Mouse (Mus musculus) neural tube, embryonic 15.5 days (tissue): ENCODE results near the gene 2810459M11Rik. TPM values are rescaled to one million over a fixed set of nuclear protein-coding genes. Genes with fewer than 3 reads are reported as not detected.

ENCODE experiments used
- ATAC-seq: fragments of 200-750 bp; cut with Nextera tagmentation; 2 replicates; pipeline ENCODE4 v1.8.0; 2017; ENCODE audit warnings: mild to moderate bottlenecking, moderate TSS enrichment, moderate library complexity; ENCODE audit not compliant: low FRiP score
- H3K27ac ChIP-seq: fragments of 300-500 bp; sonication (generic); replicated peaks from 2 replicates; pipeline ENCODE4 v1.5.1; 2015; ENCODE audit warnings: mild to moderate bottlenecking, inconsistent platforms
- H3K27me3 ChIP-seq: fragments of 300-500 bp; sonication (generic); replicated peaks from 2 replicates; pipeline ENCODE4 v1.6.1; 2015; ENCODE audit warnings: inconsistent platforms
- H3K36me3 ChIP-seq: fragments of 300-500 bp; sonication (generic); 2 replicates; pipeline ENCODE4 v1.6.1; 2015; ENCODE audit warnings: inconsistent platforms
- H3K4me1 ChIP-seq: fragments of 300-500 bp; sonication (generic); 2 replicates; pipeline ENCODE4 v1.6.1; 2015; ENCODE audit warnings: inconsistent platforms
- H3K4me2 ChIP-seq: fragments of 300-500 bp; sonication (generic); 2 replicates; pipeline ENCODE4 v1.6.1; 2015; ENCODE audit warnings: inconsistent platforms, mild to moderate bottlenecking, moderate library complexity
- H3K4me3 ChIP-seq: fragments of 300-500 bp; sonication (generic); replicated peaks from 2 replicates; pipeline ENCODE4 v1.5.1; 2015; ENCODE audit warnings: mild to moderate bottlenecking, inconsistent platforms
- H3K9ac ChIP-seq: fragments of 300-500 bp; sonication (generic); replicated peaks from 2 replicates; pipeline ENCODE4 v1.6.1; 2015; ENCODE audit warnings: mild to moderate bottlenecking, inconsistent platforms
- H3K9me3 ChIP-seq: fragments of 300-500 bp; sonication (generic); replicated peaks from 2 replicates; pipeline ENCODE4 v1.6.1; 2016; ENCODE audit warnings: inconsistent platforms
- WGBS: fragments of 180-500 bp; shearing (Covaris S2); methylation state at CpG from one replicate; pipeline ENCODE4 v1.1.7; 2015; ENCODE audit warnings: mixed read lengths; 5-methylcytosine and 5-hydroxymethylcytosine counted together
- polyA plus RNA-seq: library from polyadenylated mRNA; unstranded; fragments of >200 nt; fragmentation: Nextera tagmentation; extraction: Ambion mirVana; gene quantifications from 2 replicates; pipeline ENCODE4 v1.2.1, GENCODE M21; 2015

2810459M11Rik gene
- polyA plus RNA-seq, 1 experiment from 2014 or later, result 7.2 TPM

DNA sequence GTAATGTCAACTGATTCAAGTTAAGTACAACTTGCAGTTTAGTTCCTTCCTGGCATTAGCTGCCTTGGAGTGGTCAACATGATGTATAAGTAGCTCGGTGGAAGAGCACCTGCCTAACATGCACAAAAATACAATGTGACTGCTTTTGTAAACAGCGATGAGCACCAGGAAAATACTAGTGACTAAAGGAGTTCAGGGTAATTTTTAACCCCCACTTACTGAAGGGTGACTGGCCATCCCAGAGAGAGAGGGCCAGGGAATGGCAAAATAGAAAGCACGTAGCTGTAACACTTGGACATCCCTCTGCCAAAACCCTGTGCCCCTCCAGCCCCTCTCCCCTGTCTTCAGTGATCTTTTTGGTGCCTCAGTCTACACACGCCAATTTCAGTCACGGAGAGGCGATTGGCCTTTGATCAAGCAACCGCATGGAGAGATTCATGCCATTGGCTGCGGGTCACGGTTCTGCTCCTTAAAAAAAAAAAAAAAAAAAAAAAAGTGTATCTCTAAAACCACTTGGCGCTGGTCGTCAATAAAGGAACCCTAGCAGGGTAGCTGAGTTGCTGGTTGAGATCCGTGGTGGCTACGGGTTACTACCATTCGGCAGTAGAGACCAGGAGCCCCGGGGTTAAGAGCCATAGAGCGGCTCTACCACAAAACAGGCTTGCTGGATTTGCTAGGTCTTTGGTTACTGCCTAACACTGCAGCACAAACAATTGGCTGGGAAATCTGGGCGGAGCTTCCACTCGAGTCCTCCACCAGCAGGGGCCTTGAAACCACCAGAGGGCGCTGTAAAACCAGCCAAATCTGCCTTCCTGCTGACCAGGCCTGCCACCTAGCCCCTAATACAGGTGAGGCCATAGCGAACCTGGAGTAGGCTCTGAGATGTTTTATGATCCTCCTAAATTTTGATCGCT, 13.4 kb downstream of the 2810459M11Rik start:
- Histone ChIP-seq H3K9ac (peak overlapping the region; percentile 45; the same call in 1 of the 2 replicates), H3K36me3 (no peaks in the 10 kb centered on the region), H3K27me3 (no peaks in the 10 kb centered on the region), H3K27ac (peak overlapping the region; percentile 77), H3K4me3 (peak overlapping the region; percentile 38), H3K4me1 (peaks cover 9% of the 10 kb centered on the region), H3K4me2 (peak overlapping the region; percentile 62), H3K9me3 (no peaks in the 10 kb centered on the region)
- 10% methylated on average over 21 of the region's 21 CpGs for WGBS
- peak; percentile 85 for ATAC-seq

DNA sequence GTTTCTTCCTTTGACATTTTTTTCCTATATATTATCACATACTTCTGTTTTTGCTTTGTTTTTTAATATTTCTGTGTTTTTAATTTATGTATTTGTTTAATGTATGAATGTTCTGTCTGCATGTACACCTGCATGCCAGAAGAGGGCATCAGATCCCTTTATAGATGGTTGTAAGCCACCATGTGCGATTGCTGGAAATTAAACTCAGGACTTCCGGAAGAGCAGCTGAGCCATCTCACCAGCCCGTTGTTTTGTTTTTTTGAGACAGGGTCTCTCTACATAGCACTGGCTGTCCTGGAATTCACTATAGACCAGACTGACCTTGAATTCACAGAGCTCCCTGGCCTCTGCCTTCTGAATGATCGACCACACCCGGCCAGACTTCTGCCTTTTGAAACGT, 16.9 kb downstream of the 2810459M11Rik start:
- H3K9me3 ChIP-seq, result 0 out of 2 replicates have a peak, but pooled peaks cover 2% of the 10 kb centered on the region
- no peak overlapping the region for H3K9ac ChIP-seq
- WGBS, result 87% methylated on average over 6 of the region's 6 CpGs
- no peak overlapping the region for H3K4me3 ChIP-seq
- ATAC-seq, result no peak
- no peaks in the 10 kb centered on the region for H3K27me3 ChIP-seq
- peaks cover 23% of the 10 kb centered on the region for H3K4me1 ChIP-seq
- no peak overlapping the region for H3K27ac ChIP-seq
- no peaks in the 10 kb centered on the region for H3K36me3 ChIP-seq
- no peak overlapping the region for H3K4me2 ChIP-seq

GRCm38 (mm10) chr1:86064271-86064991, 18.8 kb downstream of the 2810459M11Rik start, which contains the start of gene Psmd1:
TSS of gene Psmd1 (plus strand) at chr1:86064387.
- peak; percentile 93 for ATAC-seq
- H3K27me3 ChIP-seq, result no peaks in the 10 kb centered on the region
- WGBS, result under 1% methylated on average over 47 of the region's 47 CpGs
- H3K4me3 ChIP-seq, result peak within 1 kb of the TSS; percentile 84
- H3K9me3 ChIP-seq, result 0 out of 2 replicates have a peak, but pooled peaks cover 2% of the 10 kb centered on the region
- H3K27ac ChIP-seq, result peak within 1 kb of the TSS; percentile 82
- H3K4me2 ChIP-seq, result peak within 1 kb of the TSS; percentile 83
- H3K36me3 ChIP-seq, result no peaks in the 10 kb centered on the region
- H3K4me1 ChIP-seq, result peaks cover 19% of the 10 kb centered on the region
- peak within 1 kb of the TSS; percentile 72 for H3K9ac ChIP-seq

DNA sequence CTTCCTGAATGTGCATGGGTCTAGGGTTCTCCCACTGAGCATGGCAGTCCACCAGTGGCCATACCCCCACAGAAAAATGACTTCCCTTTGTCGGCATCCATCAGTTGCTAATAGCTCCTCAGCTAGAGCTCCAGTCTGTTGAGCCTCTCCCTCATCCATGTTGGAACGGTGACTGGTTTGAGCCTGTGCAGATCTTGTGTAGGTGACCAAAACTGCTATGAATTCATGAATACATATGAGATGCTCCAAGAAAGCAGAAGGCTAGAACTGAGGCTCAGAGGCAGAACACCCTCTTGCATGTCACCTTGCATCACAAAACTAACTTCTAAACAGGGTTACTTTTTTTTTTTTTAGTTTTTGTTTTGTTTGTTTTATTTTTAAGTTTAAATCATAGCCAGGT, 30.9 kb downstream of the 2810459M11Rik start:
- ATAC-seq, result no peak

DNA sequence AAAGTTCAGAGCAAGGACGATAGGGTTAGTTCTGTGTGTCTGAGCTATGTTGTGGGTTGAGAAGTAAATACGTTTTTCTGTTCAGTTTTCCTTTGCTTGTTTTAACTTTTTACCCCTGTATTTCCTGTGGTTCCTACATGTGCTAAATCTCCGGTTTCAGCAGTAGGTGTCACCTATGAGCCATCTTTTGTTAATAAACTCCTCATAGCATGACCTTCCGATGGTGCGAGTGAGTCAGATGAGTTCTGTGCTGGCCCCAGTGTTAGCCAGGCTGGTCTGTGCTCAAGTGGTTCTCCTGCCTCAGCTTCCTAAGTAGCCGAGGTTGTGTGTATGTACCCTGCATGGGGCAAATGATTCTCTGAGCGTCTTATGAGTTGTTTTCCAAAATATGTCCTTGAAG, 48.8 kb downstream of the 2810459M11Rik start:
- Histone ChIP-seq H3K27me3 (no peaks in the 10 kb centered on the region), H3K9ac (no peak overlapping the region), H3K9me3 (no peaks in the 10 kb centered on the region), H3K4me2 (no peak overlapping the region), H3K4me1 (no peaks in the 10 kb centered on the region), H3K4me3 (no peak overlapping the region), H3K36me3 (peaks cover 67% of the 10 kb centered on the region), H3K27ac (no peak overlapping the region)
- no peak for ATAC-seq
- WGBS, result 88% methylated on average over 7 of the region's 7 CpGs

More for the DNA sequence above, 30.9 kb downstream of the 2810459M11Rik start:
- Histone ChIP-seq H3K9me3 (no peaks in the 10 kb centered on the region), H3K4me2 (no peak overlapping the region), H3K4me1 (no peaks in the 10 kb centered on the region), H3K9ac (no peak overlapping the region), H3K27ac (no peak overlapping the region), H3K4me3 (no peak overlapping the region), H3K27me3 (no peaks in the 10 kb centered on the region), H3K36me3 (peaks cover 70% of the 10 kb centered on the region)
- 99% methylated on average over 2 of the region's 2 CpGs for WGBS

- Histone ChIP-seq H3K27me3 (no peaks in the 10 kb centered on the region), H3K27ac (no peak overlapping the region), H3K4me1 (no peaks in the 10 kb centered on the region), H3K9me3 (no peaks in the 10 kb centered on the region), H3K9ac (no peak overlapping the region), H3K4me2 (no peak overlapping the region), H3K4me3 (no peak overlapping the region), H3K36me3 (0 out of 2 replicates have a peak, but pooled peaks cover 2% of the 10 kb centered on the region)
- WGBS, result 100% methylated on average over 1 of the region's 1 CpGs
- no peak for ATAC-seq
These were observed 59.4 kb downstream of the 2810459M11Rik start for GRCm38 (mm10) chr1:86105054-86105453.

Other genes with a start within 250 kb of the 2810459M11Rik start
- 185 and 211 TPM in 2 replicates for gene Itm2c, start 151.6 kb upstream of the 2810459M11Rik start, polyA plus RNA-seq
- gene 4933407L21Rik, start 117.4 kb upstream of the 2810459M11Rik start, polyA plus RNA-seq, result 6.7 and 6.8 TPM in 2 replicates
- 0.10 and 0.19 TPM in 2 replicates for gene Gpr55, start 84.9 kb upstream of the 2810459M11Rik start, polyA plus RNA-seq
- 0.41 and 0.60 TPM in 2 replicates for gene Spata3, start 29.0 kb upstream of the 2810459M11Rik start, polyA plus RNA-seq
- 180 and 184 TPM in 2 replicates for gene Psmd1, start 18.5 kb downstream of the 2810459M11Rik start, polyA plus RNA-seq
- gene Htr2b, start 66.1 kb downstream of the 2810459M11Rik start, polyA plus RNA-seq, result 0.12 and 0.66 TPM in 2 replicates
- gene Gm21972, start 87.8 kb downstream of the 2810459M11Rik start, polyA plus RNA-seq, result 1.2 TPM in 1 of 2 replicates, not detected in the other
- 35.5 and 35.9 TPM in 2 replicates for gene Armc9, start 108.9 kb downstream of the 2810459M11Rik start, polyA plus RNA-seq